Mouse (Mus musculus): ENCODE results near the gene Polr2a. TPM values are rescaled to one million over a fixed set of nuclear protein-coding genes. Genes with fewer than 3 reads are reported as not detected.

The Polr2a gene
- polyA plus RNA-seq, 1 experiment from 2014 or later: 34.5 TPM

DNA sequence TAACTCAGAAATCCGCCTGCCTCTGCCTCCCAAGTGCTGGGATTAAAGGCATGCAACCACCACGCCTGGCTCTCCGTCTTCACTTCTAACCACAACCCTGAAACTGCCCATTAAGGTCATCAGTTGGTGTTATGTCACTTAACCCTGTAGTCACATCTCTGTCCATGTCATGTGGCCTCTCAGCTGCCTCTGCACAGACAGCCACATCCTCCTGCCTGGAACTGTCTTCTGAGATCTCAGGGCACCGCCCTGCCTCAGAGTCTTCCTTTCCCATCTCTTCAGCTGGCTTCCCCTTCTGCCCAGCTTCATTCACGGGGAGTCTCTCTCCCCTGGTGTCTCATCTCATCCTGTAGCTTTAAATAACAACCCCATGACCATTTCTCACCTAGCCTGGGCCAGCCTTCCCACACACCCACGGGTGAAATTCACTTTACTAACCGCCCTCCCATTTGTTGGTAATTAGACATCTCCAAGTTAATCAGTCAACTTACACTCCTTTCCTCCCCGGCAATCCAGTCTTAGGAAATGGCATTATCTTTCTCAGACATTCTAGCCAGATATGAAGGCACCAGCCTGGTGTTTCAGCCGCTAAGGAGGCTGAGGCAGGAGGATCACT lies 66.1 kb downstream of the Polr2a start:
- peaks cover 19% of the 10 kb centered on the region for H3K4me1 ChIP-seq
- 86% methylated on average over 9 of the region's 9 CpGs for WGBS

DNA sequence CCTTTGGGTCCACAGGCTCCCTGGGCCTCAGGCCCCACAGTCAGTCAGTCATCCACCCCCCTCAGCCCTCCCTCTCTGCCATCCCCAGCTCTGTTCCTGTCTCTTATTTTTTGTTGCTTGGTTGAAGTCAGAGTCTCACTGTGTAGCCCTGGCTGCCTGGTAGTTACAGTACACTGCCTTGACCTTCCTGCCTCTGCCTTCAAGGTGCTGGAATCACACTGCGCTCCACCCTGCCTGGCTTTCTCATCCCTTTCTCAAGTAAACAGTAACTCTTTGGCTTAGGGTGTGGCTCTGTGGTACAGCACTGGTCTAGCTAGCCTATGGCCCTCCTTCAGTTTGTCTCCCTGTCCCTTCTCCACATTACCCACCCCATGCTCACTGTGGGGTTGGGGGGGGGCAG lies 68.5 kb downstream of the Polr2a start:
- no peak overlapping the region for H3K4me3 ChIP-seq
- H3K27ac ChIP-seq: no peak overlapping the region
- no peaks in the 10 kb centered on the region for H3K36me3 ChIP-seq (replicated peaks)
- WGBS: 100% methylated on average over 1 of the region's 1 CpGs
- H3K9me3 ChIP-seq: no peaks in the 10 kb centered on the region
- peaks cover 27% of the 10 kb centered on the region for H3K4me1 ChIP-seq
- DNase-seq (ENCODE audit: extremely low spot score, low spot score): no peak
- 0 out of 2 replicates have a peak, but pooled peaks cover 15% of the 10 kb centered on the region for H3K27me3 ChIP-seq (ENCODE audit: poor library complexity, severe bottlenecking)

More for the DNA sequence above, 66.1 kb downstream of the Polr2a start:
- H3K36me3 ChIP-seq (replicated peaks): no peaks in the 10 kb centered on the region
- no peak for DNase-seq (ENCODE audit: extremely low spot score, low spot score)
- no peak overlapping the region for H3K4me3 ChIP-seq
- peaks cover 11% of the 10 kb centered on the region; the same call in 1 of the 2 replicates for H3K27me3 ChIP-seq (ENCODE audit: poor library complexity, severe bottlenecking)
- no peaks in the 10 kb centered on the region for H3K9me3 ChIP-seq
- no peak overlapping the region for H3K27ac ChIP-seq

DNA sequence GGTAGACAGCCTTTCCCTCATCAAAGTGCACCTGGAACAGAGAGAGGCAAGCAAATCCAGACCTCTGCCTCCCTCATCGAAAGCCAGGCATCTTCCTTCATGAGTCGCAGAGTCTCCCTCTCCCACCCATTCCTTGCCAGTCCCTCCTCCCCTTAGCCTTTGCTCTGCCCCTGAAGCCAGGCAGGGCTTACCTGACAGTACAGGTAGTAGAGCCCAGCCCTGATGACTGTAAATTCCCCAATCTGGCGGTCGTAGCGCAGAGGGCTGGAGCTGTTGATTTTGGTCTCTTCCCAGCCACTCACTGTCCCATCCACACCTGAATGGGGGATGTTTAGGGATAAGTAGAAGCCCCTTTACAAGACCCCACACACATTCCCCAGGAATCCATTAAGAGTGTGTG lies 71.4 kb downstream of the Polr2a start:
- H3K36me3 ChIP-seq (replicated peaks): no peaks in the 10 kb centered on the region
- DNase-seq (ENCODE audit: extremely low spot score, low spot score): no peak
- 0 out of 2 replicates have a peak, but pooled peaks cover 13% of the 10 kb centered on the region for H3K27me3 ChIP-seq (ENCODE audit: poor library complexity, severe bottlenecking)
- peak overlapping the region; percentile 40; the same call in 1 of the 2 replicates for H3K27ac ChIP-seq
- H3K9me3 ChIP-seq: no peaks in the 10 kb centered on the region
- H3K4me1 ChIP-seq: peaks cover 37% of the 10 kb centered on the region
- H3K4me3 ChIP-seq: peak overlapping the region; percentile 10; the same call in 1 of the 2 replicates
- WGBS: 64% methylated on average over 5 of the region's 5 CpGs

DNA sequence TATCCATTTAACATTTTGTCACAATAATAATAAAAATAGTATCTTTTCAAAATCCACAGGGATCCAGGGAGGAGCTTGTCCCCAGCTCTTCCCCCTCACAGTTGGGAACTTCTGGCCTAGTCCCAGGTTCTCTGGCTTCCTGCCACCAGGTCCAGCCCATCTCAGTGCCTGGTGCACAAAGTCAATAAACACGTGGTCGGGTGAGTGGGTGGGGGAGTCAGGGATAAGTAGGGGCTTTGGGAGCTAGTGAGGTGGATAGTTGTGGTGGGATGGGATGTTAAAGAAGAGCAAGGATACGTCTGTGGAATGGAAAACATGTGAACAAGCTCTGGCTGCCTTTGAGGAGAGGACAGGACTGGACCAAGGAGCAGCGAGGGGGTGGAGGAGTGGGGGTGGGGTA lies 72.1 kb downstream of the Polr2a start:
- Histone ChIP-seq H3K27ac (peak overlapping the region; percentile 40; the same call in 1 of the 2 replicates), H3K4me1 (peaks cover 42% of the 10 kb centered on the region), H3K36me3 (replicated peaks) (no peaks in the 10 kb centered on the region), H3K4me3 (peak overlapping the region; percentile 10; the same call in 1 of the 2 replicates), H3K9me3 (no peaks in the 10 kb centered on the region), H3K27me3 (ENCODE audit: poor library complexity, severe bottlenecking) (0 out of 2 replicates have a peak, but pooled peaks cover 13% of the 10 kb centered on the region)
- 26% methylated on average over 4 of the region's 4 CpGs for WGBS
- no peak for DNase-seq (ENCODE audit: extremely low spot score, low spot score)

DNA sequence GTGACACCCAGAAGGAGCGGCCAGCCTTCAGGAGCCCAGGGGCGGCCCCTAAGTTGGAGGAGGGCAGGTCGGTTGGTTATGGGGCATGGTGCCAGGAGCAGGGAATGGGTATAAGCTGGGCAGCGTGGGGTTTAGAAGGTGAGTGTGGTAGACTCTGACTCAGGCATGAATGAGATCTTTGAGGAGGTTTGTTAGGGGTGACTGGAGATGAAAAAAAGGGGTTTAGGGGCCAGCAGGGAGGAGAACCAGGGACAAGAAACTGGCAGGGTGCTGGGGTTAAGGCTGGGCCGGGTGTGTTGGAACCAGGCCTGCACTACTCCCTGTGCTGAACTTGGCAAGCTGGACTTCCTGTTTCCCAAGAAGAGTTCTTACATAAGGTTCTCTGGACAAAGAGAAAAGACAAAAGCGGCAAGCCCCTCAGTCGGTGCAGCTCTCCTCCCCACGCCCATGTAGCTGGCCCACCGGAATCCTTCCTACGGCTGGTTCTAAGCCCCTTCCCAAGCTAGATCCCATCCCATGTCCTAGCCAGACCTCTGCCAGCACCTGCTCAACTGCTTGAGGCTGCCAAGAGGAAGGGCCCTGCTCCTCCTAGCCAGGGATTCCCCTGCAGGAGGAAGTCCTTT lies 72.8 kb downstream of the Polr2a start, which contains the start of gene Tnfsf13:
Tnfsf13 (minus strand) TSS at position 259 of the 623 bp plus-strand sequence.
- H3K4me1 ChIP-seq: peaks cover 49% of the 10 kb centered on the region
- no peaks in the 10 kb centered on the region for H3K9me3 ChIP-seq
- H3K4me3 ChIP-seq: peak within 1 kb of the TSS; percentile 13; the same call in 1 of the 2 replicates
- H3K36me3 ChIP-seq (replicated peaks): no peaks in the 10 kb centered on the region
- peak within 1 kb of the TSS; percentile 65 for H3K27ac ChIP-seq
- no peak for DNase-seq (ENCODE audit: extremely low spot score, low spot score)
- H3K27me3 ChIP-seq (ENCODE audit: poor library complexity, severe bottlenecking): 0 out of 2 replicates have a peak, but pooled peaks cover 13% of the 10 kb centered on the region
- WGBS: 65% methylated on average over 10 of the region's 10 CpGs

DNA sequence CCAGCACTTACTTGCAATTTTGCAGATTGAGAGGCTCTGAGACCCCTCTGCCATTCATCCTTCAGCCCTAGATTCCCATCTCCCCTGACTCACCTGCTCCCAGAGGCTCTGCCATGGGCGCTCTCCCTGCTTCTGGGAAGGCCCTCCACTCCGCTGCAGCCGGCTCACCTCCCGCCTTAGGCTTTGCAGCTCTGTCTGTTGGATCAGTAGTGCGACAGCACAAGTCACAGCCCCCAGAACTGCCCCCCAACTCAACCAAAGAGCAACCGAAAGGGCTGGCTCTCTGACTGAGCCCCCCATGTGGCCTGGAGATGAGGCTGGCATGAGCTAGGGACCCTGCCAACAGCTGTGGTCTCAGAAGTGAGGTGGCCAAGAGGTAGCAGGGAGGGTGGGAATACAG lies 73.5 kb downstream of the Polr2a start:
- Histone ChIP-seq H3K36me3 (replicated peaks) (peaks cover 7% of the 10 kb centered on the region), H3K4me3 (peak overlapping the region; percentile 13; the same call in 1 of the 2 replicates), H3K4me1 (peaks cover 56% of the 10 kb centered on the region), H3K27me3 (ENCODE audit: poor library complexity, severe bottlenecking) (0 out of 2 replicates have a peak, but pooled peaks cover 13% of the 10 kb centered on the region), H3K9me3 (no peaks in the 10 kb centered on the region), H3K27ac (peak overlapping the region; percentile 65; the same call in 1 of the 2 replicates)
- no peak for DNase-seq (ENCODE audit: extremely low spot score, low spot score)
- WGBS: 78% methylated on average over 6 of the region's 6 CpGs

DNA sequence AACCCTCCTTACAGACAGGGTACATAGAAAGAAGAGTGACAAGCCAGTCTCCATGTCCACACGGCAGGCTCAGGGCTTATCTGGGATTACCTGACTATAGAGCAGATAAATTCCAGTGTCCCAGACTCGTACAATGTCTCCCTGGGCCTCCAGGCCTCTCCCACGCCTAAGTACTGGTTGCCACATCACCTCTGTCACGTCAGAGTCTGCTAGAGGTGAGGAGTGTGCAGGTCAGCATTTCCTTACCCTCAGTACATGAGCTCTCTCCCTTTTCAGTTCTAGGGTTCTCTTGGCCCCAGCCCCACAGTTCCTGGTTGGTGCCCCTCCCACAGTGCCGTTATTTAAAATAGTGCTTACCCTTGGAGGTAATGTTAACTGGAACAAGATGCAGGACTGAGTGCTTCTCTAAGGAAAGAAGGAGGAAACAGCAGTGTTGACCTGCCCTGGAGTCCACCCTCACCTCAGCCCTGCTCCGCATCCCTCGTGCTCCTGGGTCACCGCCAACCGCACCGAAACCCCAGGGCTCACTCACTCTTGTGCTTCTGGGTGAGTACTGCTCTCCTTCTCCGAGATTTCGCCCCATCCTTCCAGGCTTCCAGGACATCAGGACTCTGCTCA lies 74.2 kb downstream of the Polr2a start:
- Histone ChIP-seq H3K27ac (0 out of 2 replicates have a peak overlapping the region, but pooled peaks have one; percentile 91), H3K36me3 (replicated peaks) (peaks cover 14% of the 10 kb centered on the region), H3K4me1 (peaks cover 61% of the 10 kb centered on the region), H3K27me3 (ENCODE audit: poor library complexity, severe bottlenecking) (0 out of 2 replicates have a peak, but pooled peaks cover 13% of the 10 kb centered on the region), H3K4me3 (no peak overlapping the region), H3K9me3 (no peaks in the 10 kb centered on the region)
- DNase-seq (ENCODE audit: extremely low spot score, low spot score): no peak
- 87% methylated on average over 12 of the region's 12 CpGs for WGBS

Other genes starting within 250 kb of the Polr2a start
- 1.5 TPM in 2 replicates for gene Dnah2, start 209.5 kb downstream of the Polr2a start, polyA plus RNA-seq (2016; fragmentation: Nextera tagmentation; extraction: Ambion mirVana)
- gene Efnb3, start 198.4 kb downstream of the Polr2a start, polyA plus RNA-seq (2016; fragmentation: Nextera tagmentation; extraction: Ambion mirVana): 27.9 and 28.7 TPM in 2 replicates
- 46.4 and 51.1 TPM in 2 replicates for gene Wrap53, start 178.4 kb downstream of the Polr2a start, polyA plus RNA-seq (2016; fragmentation: Nextera tagmentation; extraction: Ambion mirVana)
- 192 and 194 TPM in 2 replicates for gene Trp53, start 178.3 kb downstream of the Polr2a start, polyA plus RNA-seq (2016; fragmentation: Nextera tagmentation; extraction: Ambion mirVana)
- 4.3 and 4.6 TPM in 2 replicates for gene Atp1b2, start 152.7 kb downstream of the Polr2a start, polyA plus RNA-seq (2016; fragmentation: Nextera tagmentation; extraction: Ambion mirVana)
- not detected in 2 replicates for gene Shbg, start 140.7 kb downstream of the Polr2a start, polyA plus RNA-seq (2016; fragmentation: Nextera tagmentation; extraction: Ambion mirVana)
- gene Sat2, start 136.6 kb downstream of the Polr2a start, polyA plus RNA-seq (2016; fragmentation: Nextera tagmentation; extraction: Ambion mirVana): 13.7 and 15.4 TPM in 2 replicates
- gene Fxr2, start 125.6 kb downstream of the Polr2a start, polyA plus RNA-seq (2016; fragmentation: Nextera tagmentation; extraction: Ambion mirVana): 32.5 and 34.6 TPM in 2 replicates
- not detected in 2 replicates for gene Sox15, start 103.3 kb downstream of the Polr2a start, polyA plus RNA-seq (2016; fragmentation: Nextera tagmentation; extraction: Ambion mirVana)
- gene Mpdu1, start 96.0 kb downstream of the Polr2a start, polyA plus RNA-seq (2016; fragmentation: Nextera tagmentation; extraction: Ambion mirVana): 81.8 and 82.9 TPM in 2 replicates
- 5.5 and 5.8 TPM in 2 replicates for gene Cd68, start 92.5 kb downstream of the Polr2a start, polyA plus RNA-seq (2016; fragmentation: Nextera tagmentation; extraction: Ambion mirVana)
- 725 and 747 TPM in 2 replicates for gene Eif4a1, start 86.2 kb downstream of the Polr2a start, polyA plus RNA-seq (2016; fragmentation: Nextera tagmentation; extraction: Ambion mirVana)
- 127 and 128 TPM in 2 replicates for gene Senp3, start 76.6 kb downstream of the Polr2a start, polyA plus RNA-seq (2016; fragmentation: Nextera tagmentation; extraction: Ambion mirVana)
- gene Tnfsf13, start 72.9 kb downstream of the Polr2a start, polyA plus RNA-seq (2016; fragmentation: Nextera tagmentation; extraction: Ambion mirVana): 0.20 TPM in 1 of 2 replicates, not detected in the other
- 1.1 and 1.6 TPM in 2 replicates for gene Tnfsf12, start 62.8 kb downstream of the Polr2a start, polyA plus RNA-seq (2016; fragmentation: Nextera tagmentation; extraction: Ambion mirVana)
- 0.44 and 0.55 TPM in 2 replicates for gene Tnfsfm13, start 62.5 kb downstream of the Polr2a start, polyA plus RNA-seq (2016; fragmentation: Nextera tagmentation; extraction: Ambion mirVana)
- 0.14 TPM in 1 of 2 replicates, not detected in the other for gene Slc35g3, start 3.3 kb upstream of the Polr2a start, polyA plus RNA-seq (2016; fragmentation: Nextera tagmentation; extraction: Ambion mirVana)
- gene Zbtb4, start 7.3 kb upstream of the Polr2a start, polyA plus RNA-seq (2016; fragmentation: Nextera tagmentation; extraction: Ambion mirVana): 0.46 and 0.77 TPM in 2 replicates
- gene Chrnb1, start 37.3 kb upstream of the Polr2a start, polyA plus RNA-seq (2016; fragmentation: Nextera tagmentation; extraction: Ambion mirVana): 1.0 and 1.5 TPM in 2 replicates
- gene Fgf11, start 43.2 kb upstream of the Polr2a start, polyA plus RNA-seq (2016; fragmentation: Nextera tagmentation; extraction: Ambion mirVana): 0.73 TPM in 2 replicates
- gene Tmem102, start 47.0 kb upstream of the Polr2a start, polyA plus RNA-seq (2016; fragmentation: Nextera tagmentation; extraction: Ambion mirVana): 0.71 and 0.95 TPM in 2 replicates
- not detected in 2 replicates for gene Gm39566, start 56.7 kb upstream of the Polr2a start, polyA plus RNA-seq (2016; fragmentation: Nextera tagmentation; extraction: Ambion mirVana)
- gene Spem2, start 59.8 kb upstream of the Polr2a start, polyA plus RNA-seq (2016; fragmentation: Nextera tagmentation; extraction: Ambion mirVana): not detected in 2 replicates
- gene Spem1, start 63.5 kb upstream of the Polr2a start, polyA plus RNA-seq (2016; fragmentation: Nextera tagmentation; extraction: Ambion mirVana): 0.19 TPM in 1 of 2 replicates, not detected in the other
- 4.7 and 5.2 TPM in 2 replicates for gene Nlgn2, start 79.1 kb upstream of the Polr2a start, polyA plus RNA-seq (2016; fragmentation: Nextera tagmentation; extraction: Ambion mirVana)
- gene Tmem256, start 79.9 kb upstream of the Polr2a start, polyA plus RNA-seq (2016; fragmentation: Nextera tagmentation; extraction: Ambion mirVana): 259 and 290 TPM in 2 replicates
- 67.5 and 67.6 TPM in 2 replicates for gene Plscr3, start 87.7 kb upstream of the Polr2a start, polyA plus RNA-seq (2016; fragmentation: Nextera tagmentation; extraction: Ambion mirVana)
- gene Tnk1, start 100.1 kb upstream of the Polr2a start, polyA plus RNA-seq (2016; fragmentation: Nextera tagmentation; extraction: Ambion mirVana): 0.79 and 1.9 TPM in 2 replicates
- gene Tmem95, start 119.4 kb upstream of the Polr2a start, polyA plus RNA-seq (2016; fragmentation: Nextera tagmentation; extraction: Ambion mirVana): not detected in 2 replicates
- 4.8 and 6.7 TPM in 2 replicates for gene Kctd11, start 122.8 kb upstream of the Polr2a start, polyA plus RNA-seq (2016; fragmentation: Nextera tagmentation; extraction: Ambion mirVana)
- 0.84 and 1.3 TPM in 2 replicates for gene Acap1, start 136.9 kb upstream of the Polr2a start, polyA plus RNA-seq (2016; fragmentation: Nextera tagmentation; extraction: Ambion mirVana)
- 11.9 and 12.2 TPM in 2 replicates for gene 2810408A11Rik, start 142.3 kb upstream of the Polr2a start, polyA plus RNA-seq (2016; fragmentation: Nextera tagmentation; extraction: Ambion mirVana)
- gene Neurl4, start 142.4 kb upstream of the Polr2a start, polyA plus RNA-seq (2016; fragmentation: Nextera tagmentation; extraction: Ambion mirVana): 14.3 and 14.8 TPM in 2 replicates
- gene Gps2, start 155.3 kb upstream of the Polr2a start, polyA plus RNA-seq (2016; fragmentation: Nextera tagmentation; extraction: Ambion mirVana): 92.4 and 97.3 TPM in 2 replicates
- 2,970 and 2,997 TPM in 2 replicates for gene Eif5a, start 163.3 kb upstream of the Polr2a start, polyA plus RNA-seq (2016; fragmentation: Nextera tagmentation; extraction: Ambion mirVana)
- 5.7 and 6.4 TPM in 2 replicates for gene Ybx2, start 177.2 kb upstream of the Polr2a start, polyA plus RNA-seq (2016; fragmentation: Nextera tagmentation; extraction: Ambion mirVana)
- gene Slc2a4, start 189.6 kb upstream of the Polr2a start, polyA plus RNA-seq (2016; fragmentation: Nextera tagmentation; extraction: Ambion mirVana): 14.2 and 15.7 TPM in 2 replicates
- gene Cldn7, start 206.1 kb upstream of the Polr2a start, polyA plus RNA-seq (2016; fragmentation: Nextera tagmentation; extraction: Ambion mirVana): 19.7 and 21.9 TPM in 2 replicates
- 21.5 and 23.4 TPM in 2 replicates for gene Ctdnep1, start 222.5 kb upstream of the Polr2a start, polyA plus RNA-seq (2016; fragmentation: Nextera tagmentation; extraction: Ambion mirVana)
- gene Elp5, start 223.9 kb upstream of the Polr2a start, polyA plus RNA-seq (2016; fragmentation: Nextera tagmentation; extraction: Ambion mirVana): 159 TPM in 2 replicates
- gene Gabarap, start 232.5 kb upstream of the Polr2a start, polyA plus RNA-seq (2016; fragmentation: Nextera tagmentation; extraction: Ambion mirVana): 318 and 331 TPM in 2 replicates
- 94.5 and 96.2 TPM in 2 replicates for gene Phf23, start 237.1 kb upstream of the Polr2a start, polyA plus RNA-seq (2016; fragmentation: Nextera tagmentation; extraction: Ambion mirVana)
- 44.3 and 51.6 TPM in 2 replicates for gene Dvl2, start 242.0 kb upstream of the Polr2a start, polyA plus RNA-seq (2016; fragmentation: Nextera tagmentation; extraction: Ambion mirVana)

All from forebrain, embryonic 10.5 days (tissue).